Mouse (Mus musculus) heart, postnatal 0 days (tissue): Measurements from ENCODE around the gene Ntrk3. TPM values are rescaled to one million over a fixed set of nuclear protein-coding genes. Genes with fewer than 3 reads are reported as not detected.

Experiments
- ATAC-seq: fragments of 200-750 bp; cut with Nextera tagmentation; 2 replicates; pipeline ENCODE4 v1.8.0; 2017; ENCODE audit warnings: low read depth, moderate number of reproducible peaks, moderate library complexity; ENCODE audit not compliant: insufficient read depth
- DNase-seq: peaks from one replicate; pipeline ENCODE4 v3.0.0-alpha.2; 2016; ENCODE audit warnings: low spot score
- H3K27ac ChIP-seq: fragments of 300-500 bp; sonication (generic); 2 replicates; pipeline ENCODE4 v1.5.1; 2014; ENCODE audit warnings: low read depth, mild to moderate bottlenecking
- H3K27me3 ChIP-seq: fragments of 300-500 bp; sonication (generic); 2 replicates; pipeline ENCODE4 v1.6.1; 2014; ENCODE audit warnings: low read length, mixed read lengths; ENCODE audit not compliant: control insufficient read depth, insufficient read depth
- H3K36me3 ChIP-seq: fragments of 300-500 bp; sonication (generic); replicated peaks from 2 replicates; pipeline ENCODE4 v1.6.1; 2014; ENCODE audit warnings: low read length, mixed read lengths; ENCODE audit not compliant: control insufficient read depth, insufficient read depth
- H3K4me1 ChIP-seq: fragments of 300-500 bp; sonication (generic); 2 replicates; pipeline ENCODE4 v1.6.1; 2014; ENCODE audit warnings: antibody characterized with exemption; ENCODE audit not compliant: control insufficient read depth, insufficient read depth
- H3K4me2 ChIP-seq: fragments of 300-500 bp; sonication (generic); 2 replicates; pipeline ENCODE4 v1.6.1; 2014; ENCODE audit warnings: low read depth, mild to moderate bottlenecking, low read length, moderate library complexity
- H3K4me3 ChIP-seq: fragments of 300-500 bp; sonication (generic); 2 replicates; pipeline ENCODE4 v1.5.1; 2014; ENCODE audit warnings: low read depth, low read length
- H3K9ac ChIP-seq: fragments of 300-500 bp; sonication (generic); replicated peaks from 2 replicates; pipeline ENCODE4 v1.6.1; 2014; ENCODE audit warnings: low read depth, low read length, mixed read lengths
- H3K9me3 ChIP-seq: fragments of 300-500 bp; sonication (generic); replicated peaks from 2 replicates; pipeline ENCODE4 v1.6.1; 2016; ENCODE audit warnings: low read length; ENCODE audit not compliant: control insufficient read depth
- CTCF ChIP-seq: IDR thresholded peaks from 2 replicates; pipeline ENCODE4 v1.5.1; 2016; ENCODE audit warnings: antibody characterized with exemption, control low read depth, low read depth
- EP300 ChIP-seq: IDR thresholded peaks from 2 replicates; pipeline ENCODE4 v1.6.1; 2016; ENCODE audit warnings: antibody characterized with exemption, low read depth
- WGBS: fragments of 180-500 bp; shearing (Covaris S2); extraction: QIAGEN DNeasy Blood & Tissue Kit; methylation state at CpG from one replicate; pipeline ENCODE4 v1.1.7; 2014; 5-methylcytosine and 5-hydroxymethylcytosine counted together
- polyA plus RNA-seq: library from polyadenylated mRNA; unstranded; fragments of >200 nt; fragmentation: Nextera tagmentation; extraction: Ambion mirVana; gene quantifications from 2 replicates; pipeline ENCODE4 v1.2.1, GENCODE M21; 2015
- total RNA-seq: library from RNA; depleted of rRNA; stranded (reverse); fragments of >200 nt; gene quantifications from 2 replicates; pipeline ENCODE4 v1.2.3, GENCODE M21; 2014; ENCODE audit warnings: low replicate concordance

The Ntrk3 gene
- total and polyA plus RNA-seq, 2 experiments from 2014 or later, result 1.1 to 4.2 TPM

GRCm38 (mm10) chr7:78497819-78498218, 240.0 kb downstream of the Ntrk3 start:
- no peak overlapping the region for H3K9ac ChIP-seq
- no peaks in the 10 kb centered on the region for H3K9me3 ChIP-seq
- TF ChIP-seq CTCF (no peak), EP300 (no peak)
- WGBS, result 47% methylated on average over 7 of the region's 7 CpGs
- ATAC-seq (no peak), DNase-seq (no peak)
- H3K4me1 ChIP-seq, result no peaks in the 10 kb centered on the region
- no peaks in the 10 kb centered on the region for H3K36me3 ChIP-seq
- no peak overlapping the region for H3K4me2 ChIP-seq
- no peak overlapping the region for H3K4me3 ChIP-seq
- H3K27me3 ChIP-seq, result no peaks in the 10 kb centered on the region
- H3K27ac ChIP-seq, result no peak overlapping the region

DNA sequence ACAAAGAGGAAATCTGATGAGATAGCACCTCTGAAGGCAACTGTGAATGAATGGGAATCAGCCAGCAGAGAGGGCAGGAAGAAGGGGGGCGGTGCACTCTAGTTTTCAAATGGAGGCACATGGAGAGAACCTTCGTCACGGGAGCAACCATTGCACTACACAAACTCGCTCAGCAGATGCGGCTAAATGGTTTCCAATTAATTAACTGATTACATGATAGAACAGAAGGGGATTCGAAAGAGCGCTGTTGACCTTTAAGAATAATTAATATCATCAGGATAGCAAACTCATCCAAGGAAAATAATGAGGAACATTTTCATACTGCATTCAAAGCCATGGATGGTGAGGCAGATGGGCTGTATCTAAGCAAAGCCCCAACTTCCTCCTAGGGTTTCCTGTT, 244.2 kb downstream of the Ntrk3 start:
- no peaks in the 10 kb centered on the region for H3K9me3 ChIP-seq
- no peak overlapping the region for H3K4me2 ChIP-seq
- no peaks in the 10 kb centered on the region for H3K27me3 ChIP-seq
- no peak overlapping the region for H3K4me3 ChIP-seq
- DNase-seq (no peak), ATAC-seq (no peak)
- no peaks in the 10 kb centered on the region for H3K36me3 ChIP-seq
- H3K9ac ChIP-seq, result no peak overlapping the region
- TF ChIP-seq CTCF (no peak), EP300 (no peak)
- whole genome bisulfite sequencing, result 82% methylated on average over 7 of the region's 7 CpGs
- no peaks in the 10 kb centered on the region for H3K4me1 ChIP-seq
- no peak overlapping the region for H3K27ac ChIP-seq

GRCm38 (mm10) chr7:78491176-78491575, 246.6 kb downstream of the Ntrk3 start:
- 55% methylated on average over 7 of the region's 7 CpGs for WGBS
- no peaks in the 10 kb centered on the region for H3K4me1 ChIP-seq
- TF ChIP-seq CTCF, result no peak
- TF ChIP-seq EP300, result no peak
- no peak overlapping the region for H3K27ac ChIP-seq
- no peak overlapping the region for H3K9ac ChIP-seq
- H3K36me3 ChIP-seq, result no peaks in the 10 kb centered on the region
- H3K4me3 ChIP-seq, result no peak overlapping the region
- H3K9me3 ChIP-seq, result no peaks in the 10 kb centered on the region
- H3K4me2 ChIP-seq, result no peak overlapping the region
- no peaks in the 10 kb centered on the region for H3K27me3 ChIP-seq
- DNase-seq (no peak), ATAC-seq (no peak)

GRCm38 (mm10) chr7:78484290-78484689, 253.5 kb downstream of the Ntrk3 start:
- no peaks in the 10 kb centered on the region for H3K4me1 ChIP-seq
- no peaks in the 10 kb centered on the region for H3K36me3 ChIP-seq
- TF ChIP-seq CTCF, result no peak
- no peak for TF ChIP-seq EP300
- H3K27me3 ChIP-seq, result no peaks in the 10 kb centered on the region
- ATAC-seq, result no peak
- no peak overlapping the region for H3K4me3 ChIP-seq
- no peak overlapping the region for H3K27ac ChIP-seq
- H3K9ac ChIP-seq, result no peak overlapping the region
- H3K4me2 ChIP-seq, result no peak overlapping the region
- 83% methylated on average over 2 of the region's 2 CpGs for WGBS
- H3K9me3 ChIP-seq, result no peaks in the 10 kb centered on the region
- DNase-seq, result no peak

DNA sequence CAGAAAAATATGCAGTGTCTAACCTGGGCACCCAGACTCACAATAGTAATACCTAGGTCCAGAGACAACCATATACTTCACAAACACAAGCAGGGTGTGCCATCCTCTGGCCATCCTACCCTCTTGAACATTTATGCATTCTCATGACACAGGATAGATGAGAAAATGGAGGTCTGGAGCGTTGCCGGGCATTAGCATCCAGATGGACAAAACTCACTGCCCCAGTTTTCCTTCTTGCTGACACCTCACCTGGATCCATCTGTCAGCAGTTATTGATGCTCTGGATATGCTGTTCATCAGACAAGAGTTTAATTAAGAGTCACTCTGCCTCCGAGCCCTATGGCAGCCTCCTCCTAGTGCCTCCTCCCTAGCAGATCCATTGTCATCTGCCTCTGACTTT, 254.1 kb downstream of the Ntrk3 start:
- Histone ChIP-seq H3K27ac (no peak overlapping the region), H3K9ac (no peak overlapping the region), H3K4me2 (no peak overlapping the region), H3K36me3 (no peaks in the 10 kb centered on the region), H3K4me3 (no peak overlapping the region), H3K27me3 (no peaks in the 10 kb centered on the region), H3K9me3 (no peaks in the 10 kb centered on the region), H3K4me1 (no peaks in the 10 kb centered on the region)
- no peak for ATAC-seq
- no peak for TF ChIP-seq EP300
- TF ChIP-seq CTCF, result no peak
- DNase-seq, result no peak
- 78% methylated on average over 3 of the region's 3 CpGs for WGBS

DNA sequence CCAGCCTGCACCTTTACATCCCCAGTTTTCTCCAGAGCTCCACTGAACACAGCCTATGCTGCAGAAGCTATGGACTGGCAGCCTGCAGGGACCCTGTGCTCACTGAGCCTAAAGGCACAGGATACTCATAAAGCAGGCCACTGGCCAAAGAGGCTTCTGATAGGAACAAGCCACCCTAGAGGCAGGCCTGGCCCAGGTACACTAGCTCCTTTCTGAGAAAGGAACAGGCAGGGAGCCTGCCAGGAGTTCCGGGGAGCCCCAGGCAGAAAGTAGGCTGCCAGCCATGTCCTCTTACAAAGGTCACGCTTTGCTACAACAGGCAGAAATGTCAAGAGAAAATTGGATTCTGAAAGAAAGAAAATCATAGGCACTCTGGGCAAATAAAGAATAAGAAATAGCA, 254.8 kb downstream of the Ntrk3 start:
- 66% methylated on average over 2 of the region's 2 CpGs for WGBS
- DNase-seq, result no peak
- no peaks in the 10 kb centered on the region for H3K36me3 ChIP-seq

More for the DNA sequence above, 254.8 kb downstream of the Ntrk3 start:
- no peak overlapping the region for H3K4me3 ChIP-seq
- no peak for TF ChIP-seq CTCF
- TF ChIP-seq EP300, result no peak
- H3K27me3 ChIP-seq, result no peaks in the 10 kb centered on the region
- H3K27ac ChIP-seq, result no peak overlapping the region
- H3K9ac ChIP-seq, result no peak overlapping the region
- ATAC-seq, result no peak
- H3K9me3 ChIP-seq, result no peaks in the 10 kb centered on the region
- H3K4me1 ChIP-seq, result no peaks in the 10 kb centered on the region
- H3K4me2 ChIP-seq, result no peak overlapping the region
